Mouse (Mus musculus): Measurements from ENCODE around the gene Gm20388.

DNA sequence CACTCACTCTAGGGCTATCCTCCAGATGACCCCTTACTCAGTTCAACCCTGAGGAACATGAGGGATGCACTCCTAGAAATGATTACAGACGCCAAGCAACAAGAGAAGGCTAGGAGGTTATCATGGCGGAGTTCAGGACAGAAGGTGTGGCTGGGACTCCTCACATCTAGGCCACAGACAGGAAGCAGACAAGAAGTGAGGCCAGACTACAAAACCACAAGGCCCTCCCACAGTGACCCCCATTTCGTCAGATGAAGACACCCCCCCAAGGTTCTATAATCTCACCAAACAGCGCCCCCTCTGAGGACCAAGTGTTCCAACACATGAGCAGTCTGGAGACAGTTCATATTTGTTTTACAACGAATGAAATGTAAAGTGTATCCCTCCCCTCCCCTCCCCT lies 2286.7 kb downstream of the Gm20388 start:
- TF ChIP-seq ZC3H11A (IDR thresholded peaks at IDR 0.05; ENCODE audit: borderline replicate concordance, low read depth, low read length), result no peak
- no peak for TF ChIP-seq ZNF384 (IDR thresholded peaks at IDR 0.05; ENCODE audit: low read depth, low read length)
- TF ChIP-seq CHD2 (IDR thresholded peaks at IDR 0.05; ENCODE audit: low read depth, low read length), result no peak
